Mouse (Mus musculus) liver, embryonic 11.5 days (tissue): ENCODE data around the gene 1700016D06Rik. TPM values are rescaled to one million over a fixed set of nuclear protein-coding genes. Genes with fewer than 3 reads are reported as not detected.

Experiments used
- ATAC-seq: fragments of 200-750 bp; cut with Nextera tagmentation; replicated peaks from 2 replicates; pipeline ENCODE4 v1.8.0; 2017; ENCODE audit warnings: moderate number of reproducible peaks, mild to moderate bottlenecking, moderate TSS enrichment, moderate library complexity; ENCODE audit not compliant: low FRiP score
- DNase-seq: peaks from one replicate; pipeline ENCODE4 v3.0.0-alpha.2; 2017; ENCODE audit warnings: low spot score
- H3K27ac ChIP-seq: fragments of 300-500 bp; sonication (generic); 2 replicates; pipeline ENCODE4 v1.5.1; 2014; ENCODE audit warnings: mild to moderate bottlenecking, low read depth, low read length, control low read depth
- H3K27me3 ChIP-seq: fragments of 300-500 bp; sonication (generic); replicated peaks from 2 replicates; pipeline ENCODE4 v1.6.1; 2014; ENCODE audit warnings: low read length, mixed read lengths; ENCODE audit not compliant: control insufficient read depth, insufficient read depth
- H3K36me3 ChIP-seq: fragments of 300-500 bp; sonication (generic); 2 replicates; pipeline ENCODE4 v1.6.1; 2014; ENCODE audit warnings: mild to moderate bottlenecking, low read length, moderate library complexity, mixed read lengths; ENCODE audit not compliant: control insufficient read depth, insufficient read depth
- H3K4me1 ChIP-seq: fragments of 300-500 bp; sonication (generic); replicated peaks from 2 replicates; pipeline ENCODE4 v1.6.1; 2014; ENCODE audit warnings: low read length, mixed read lengths; ENCODE audit not compliant: control insufficient read depth, insufficient read depth
- H3K4me2 ChIP-seq: fragments of 300-500 bp; sonication (generic); 2 replicates; pipeline ENCODE4 v1.6.1; 2014; ENCODE audit warnings: mild to moderate bottlenecking, control low read depth, moderate library complexity
- H3K4me3 ChIP-seq: fragments of 300-500 bp; sonication (generic); 2 replicates; pipeline ENCODE4 v1.5.1; 2014; ENCODE audit warnings: low read depth, low read length, control low read depth
- H3K9ac ChIP-seq: fragments of 300-500 bp; sonication (generic); 2 replicates; pipeline ENCODE4 v1.6.1; 2014; ENCODE audit warnings: low read depth, low read length, control low read depth
- H3K9me3 ChIP-seq: fragments of 300-500 bp; sonication (generic); 2 replicates; pipeline ENCODE4 v1.6.1; 2016; ENCODE audit warnings: low read length, inconsistent platforms, mixed read lengths; ENCODE audit not compliant: control insufficient read depth
- WGBS: fragments of 180-500 bp; shearing (Covaris S2); extraction: QIAGEN DNeasy Blood & Tissue Kit; methylation state at CpG from one replicate; pipeline ENCODE4 v1.1.7; 2014; 5-methylcytosine and 5-hydroxymethylcytosine counted together
- polyA plus RNA-seq: library from polyadenylated mRNA; unstranded; fragments of >200 nt; fragmentation: Nextera tagmentation; extraction: Ambion mirVana; gene quantifications from 2 replicates; pipeline ENCODE4 v1.2.1, GENCODE M21; 2014

1700016D06Rik gene
- polyA plus RNA-seq, 1 experiment from 2014 or later, result not detected

DNA sequence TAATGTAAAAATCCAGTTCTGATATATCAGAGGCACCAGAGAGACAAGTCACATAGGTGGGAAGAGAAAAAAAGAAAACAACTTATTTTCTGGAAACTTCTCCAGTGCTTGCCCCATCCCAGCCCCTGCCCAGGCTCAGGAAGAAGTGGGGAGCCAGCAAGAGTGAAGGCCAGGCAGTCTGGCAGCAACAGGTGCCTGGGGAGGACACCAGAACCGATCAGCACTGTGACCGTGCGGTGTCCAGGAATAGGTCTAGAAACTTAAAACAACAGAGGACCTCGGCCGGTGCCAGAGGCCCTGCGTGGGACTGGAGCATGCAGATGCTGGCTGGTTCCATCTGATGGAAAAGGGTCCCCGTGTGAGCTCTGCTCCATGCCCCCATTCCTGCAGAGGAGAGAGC lies 3.4 kb downstream of the 1700016D06Rik start:
- ATAC-seq, result no peak
- H3K36me3 ChIP-seq, result no peaks in the 10 kb centered on the region
- 83% methylated on average over 7 of the region's 7 CpGs for WGBS

DNA sequence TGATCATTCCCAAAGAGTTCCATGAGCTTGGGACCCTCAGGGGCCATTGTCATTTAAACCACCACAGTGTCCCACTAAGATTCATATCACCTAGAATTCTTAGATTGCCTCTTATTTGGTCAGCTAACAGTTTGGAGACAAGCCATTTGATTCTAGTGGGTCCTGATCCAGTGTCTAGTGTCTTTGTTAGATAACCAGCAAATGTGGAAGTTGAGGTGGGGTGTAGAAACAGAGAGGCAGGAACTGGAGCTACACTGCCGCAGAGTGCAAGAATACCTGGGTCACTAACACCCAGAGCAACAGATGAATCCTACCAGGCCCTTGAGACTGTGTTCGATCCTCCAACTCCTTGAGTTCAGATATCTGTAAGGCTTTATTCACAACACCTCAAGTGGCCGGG lies 4.7 kb downstream of the 1700016D06Rik start:
- Histone ChIP-seq H3K9ac (no peak overlapping the region), H3K27ac (no peak overlapping the region), H3K4me3 (no peak overlapping the region), H3K4me1 (peaks cover 8% of the 10 kb centered on the region; the same call in 1 of the 2 replicates), H3K4me2 (no peak overlapping the region), H3K9me3 (no peaks in the 10 kb centered on the region), H3K27me3 (peaks cover 2% of the 10 kb centered on the region; the same call in 1 of the 2 replicates), H3K36me3 (no peaks in the 10 kb centered on the region)
- WGBS, result 72% methylated on average over 3 of the region's 3 CpGs
- ATAC-seq, result no peak
- DNase-seq, result no peak

More for the DNA sequence above, 3.4 kb downstream of the 1700016D06Rik start:
- Histone ChIP-seq H3K27me3 (peaks cover 2% of the 10 kb centered on the region; the same call in 1 of the 2 replicates), H3K9ac (no peak overlapping the region), H3K9me3 (no peaks in the 10 kb centered on the region), H3K27ac (no peak overlapping the region), H3K4me2 (no peak overlapping the region), H3K4me1 (peaks cover 7% of the 10 kb centered on the region; the same call in 1 of the 2 replicates), H3K4me3 (no peak overlapping the region)
- no peak for DNase-seq

DNA sequence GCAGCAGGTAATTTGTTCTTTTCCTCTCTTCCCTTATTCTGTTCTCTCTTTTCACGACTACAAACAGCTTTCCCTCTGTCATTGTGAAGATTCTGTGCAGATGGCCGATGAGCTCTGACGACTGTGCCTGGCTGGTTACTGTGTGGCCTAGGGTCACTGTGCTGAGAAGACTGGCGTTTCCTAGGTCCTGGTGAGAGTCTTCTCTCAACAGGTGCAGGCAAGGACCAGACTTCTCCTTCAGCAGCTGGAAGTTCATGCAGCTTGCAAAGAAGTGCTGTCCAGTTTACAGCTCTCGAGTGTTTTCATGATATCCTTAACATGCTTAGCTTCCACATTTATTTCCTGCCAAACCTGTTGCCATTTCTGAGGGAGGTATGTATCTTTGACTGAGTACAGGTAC lies 6.9 kb downstream of the 1700016D06Rik start:
- WGBS, result 77% methylated on average over 5 of the region's 5 CpGs
- no peak for ATAC-seq

DNA sequence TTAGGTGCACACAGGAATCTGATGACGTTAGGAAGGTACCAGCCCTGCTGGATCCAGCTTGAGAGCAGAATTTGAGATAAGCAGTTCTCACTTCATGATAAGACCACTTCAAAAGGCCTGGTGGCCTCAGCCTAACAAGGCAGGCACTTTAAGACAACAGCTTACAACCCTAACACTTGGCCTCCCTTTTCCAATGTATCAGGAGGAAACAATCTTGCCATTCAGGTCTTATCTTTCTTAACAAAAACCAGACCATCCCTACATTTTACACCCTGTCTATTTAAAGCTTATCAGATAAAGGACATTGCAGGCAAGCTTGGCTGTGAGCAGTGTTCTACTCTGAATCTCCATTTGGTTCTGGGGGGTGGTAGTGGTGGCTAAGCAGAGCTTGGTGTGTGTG lies 8.4 kb downstream of the 1700016D06Rik start:
- Histone ChIP-seq H3K27ac (no peak overlapping the region), H3K4me1 (0 out of 2 replicates have a peak, but pooled peaks cover 2% of the 10 kb centered on the region), H3K9me3 (no peaks in the 10 kb centered on the region), H3K4me2 (no peak overlapping the region), H3K9ac (no peak overlapping the region), H3K4me3 (no peak overlapping the region), H3K27me3 (no peaks in the 10 kb centered on the region), H3K36me3 (no peaks in the 10 kb centered on the region)
- DNase-seq (no peak), ATAC-seq (no peak)
- 9% methylated on average over 1 of the region's 1 CpGs for WGBS

More for the DNA sequence above, 6.9 kb downstream of the 1700016D06Rik start:
- Histone ChIP-seq H3K9me3 (no peaks in the 10 kb centered on the region), H3K27ac (no peak overlapping the region), H3K4me1 (0 out of 2 replicates have a peak, but pooled peaks cover 2% of the 10 kb centered on the region), H3K9ac (no peak overlapping the region), H3K4me2 (no peak overlapping the region), H3K36me3 (no peaks in the 10 kb centered on the region), H3K4me3 (no peak overlapping the region), H3K27me3 (no peaks in the 10 kb centered on the region)
- DNase-seq, result no peak

DNA sequence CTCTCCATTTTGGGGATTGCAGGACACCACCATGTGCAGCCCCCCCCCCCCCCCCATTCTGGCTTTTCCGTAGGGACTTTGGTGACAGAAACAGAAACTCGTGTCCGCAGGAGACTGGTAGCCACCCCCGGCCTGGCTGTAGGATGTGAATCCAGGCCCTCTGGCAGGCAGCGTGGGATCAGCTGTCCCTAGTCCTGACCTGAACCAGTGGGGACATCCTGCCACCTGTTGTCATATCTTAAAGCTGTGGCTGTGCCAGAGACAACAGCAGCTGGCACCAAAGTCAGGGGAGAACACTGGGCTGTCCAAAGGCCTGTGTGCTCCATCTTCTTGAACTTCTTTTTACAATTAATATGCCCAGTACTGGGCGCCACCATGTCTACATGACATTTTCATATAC lies 9.1 kb downstream of the 1700016D06Rik start:
- H3K27ac ChIP-seq, result no peak overlapping the region
- ATAC-seq, result no peak
- H3K36me3 ChIP-seq, result no peaks in the 10 kb centered on the region
- no peaks in the 10 kb centered on the region for H3K9me3 ChIP-seq
- no peak overlapping the region for H3K4me2 ChIP-seq
- 0 out of 2 replicates have a peak, but pooled peaks cover 2% of the 10 kb centered on the region for H3K4me1 ChIP-seq
- 84% methylated on average over 6 of the region's 6 CpGs for WGBS
- H3K27me3 ChIP-seq, result no peaks in the 10 kb centered on the region
- H3K9ac ChIP-seq, result no peak overlapping the region
- DNase-seq, result no peak
- no peak overlapping the region for H3K4me3 ChIP-seq

DNA sequence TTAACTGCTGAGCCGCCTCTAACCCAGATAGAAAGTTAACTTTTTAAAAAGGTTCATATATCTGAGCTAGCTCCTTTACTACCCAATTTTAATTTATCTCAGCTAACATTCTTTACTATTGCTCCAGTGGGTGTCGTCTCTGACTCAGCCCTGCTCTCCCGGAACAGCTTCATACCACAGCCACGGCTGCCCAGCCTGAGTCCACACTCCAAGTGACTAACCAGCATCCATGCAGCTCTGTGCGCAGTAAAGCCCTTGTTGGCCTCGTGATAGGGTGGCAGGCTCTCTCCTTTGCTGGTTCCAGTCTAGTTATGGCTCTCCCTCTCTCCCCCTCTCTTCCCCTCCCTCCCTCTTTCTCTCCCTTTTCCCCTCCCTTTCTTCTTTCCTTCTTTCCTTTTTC lies 9.6 kb downstream of the 1700016D06Rik start:
- H3K9ac ChIP-seq, result no peak overlapping the region
- H3K9me3 ChIP-seq, result no peaks in the 10 kb centered on the region
- DNase-seq (no peak), ATAC-seq (no peak)
- 0 out of 2 replicates have a peak, but pooled peaks cover 2% of the 10 kb centered on the region for H3K4me1 ChIP-seq
- no peak overlapping the region for H3K4me2 ChIP-seq
- H3K4me3 ChIP-seq, result no peak overlapping the region
- H3K27me3 ChIP-seq, result no peaks in the 10 kb centered on the region
- no peaks in the 10 kb centered on the region for H3K36me3 ChIP-seq
- H3K27ac ChIP-seq, result no peak overlapping the region
- WGBS, result 86% methylated on average over 6 of the region's 6 CpGs

DNA sequence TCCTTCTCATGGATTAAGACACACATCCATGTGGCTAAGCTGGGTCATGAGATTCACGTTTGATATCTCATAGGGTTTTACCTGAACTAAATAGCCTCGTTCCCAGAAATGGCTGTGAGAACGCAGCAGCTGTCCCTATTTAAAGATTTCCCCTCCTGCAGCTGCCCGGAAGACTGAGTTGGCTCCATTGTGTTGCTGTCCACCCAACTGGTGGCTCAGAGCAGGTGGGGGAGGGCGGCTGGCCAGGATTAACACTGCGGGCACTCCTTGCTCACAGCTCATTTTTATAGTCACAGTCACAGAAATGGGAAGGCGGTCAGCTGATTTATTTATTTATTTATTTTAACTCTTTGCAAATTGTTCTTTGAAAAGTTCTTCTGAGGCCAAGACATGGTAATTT lies 10.9 kb downstream of the 1700016D06Rik start:
- no peaks in the 10 kb centered on the region for H3K9me3 ChIP-seq
- WGBS, result 62% methylated on average over 7 of the region's 7 CpGs
- no peak for ATAC-seq

DNA sequence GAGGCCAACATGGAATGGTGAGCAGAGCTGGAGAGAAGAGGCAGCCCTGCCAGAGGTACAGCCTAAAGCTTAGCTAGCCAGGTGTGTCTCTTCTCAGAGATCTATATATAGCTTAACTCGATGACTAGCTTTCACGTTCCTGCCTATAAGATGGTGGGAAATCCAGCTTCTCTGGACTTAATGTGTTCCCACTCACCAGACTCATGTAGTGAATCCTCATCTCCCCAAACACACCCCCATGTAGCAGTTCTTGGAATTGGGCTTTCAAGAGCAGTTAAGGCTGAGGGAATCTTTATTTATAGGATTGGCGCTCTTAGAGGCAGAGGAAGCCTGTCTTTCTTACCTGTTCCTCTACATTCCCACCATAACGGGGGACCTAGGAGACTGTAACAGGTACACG lies 13.6 kb downstream of the 1700016D06Rik start:
- Histone ChIP-seq H3K9ac (no peak overlapping the region), H3K4me2 (no peak overlapping the region), H3K27me3 (no peaks in the 10 kb centered on the region), H3K9me3 (no peaks in the 10 kb centered on the region), H3K36me3 (no peaks in the 10 kb centered on the region), H3K4me3 (no peak overlapping the region), H3K27ac (no peak overlapping the region), H3K4me1 (no peaks in the 10 kb centered on the region)
- DNase-seq, result no peak
- ATAC-seq, result no peak
- WGBS, result 87% methylated on average over 5 of the region's 5 CpGs

More for the DNA sequence above, 10.9 kb downstream of the 1700016D06Rik start:
- Histone ChIP-seq H3K27me3 (no peaks in the 10 kb centered on the region), H3K4me2 (no peak overlapping the region), H3K4me1 (0 out of 2 replicates have a peak, but pooled peaks cover 2% of the 10 kb centered on the region), H3K27ac (no peak overlapping the region), H3K36me3 (no peaks in the 10 kb centered on the region), H3K4me3 (no peak overlapping the region), H3K9ac (no peak overlapping the region)
- no peak for DNase-seq

DNA sequence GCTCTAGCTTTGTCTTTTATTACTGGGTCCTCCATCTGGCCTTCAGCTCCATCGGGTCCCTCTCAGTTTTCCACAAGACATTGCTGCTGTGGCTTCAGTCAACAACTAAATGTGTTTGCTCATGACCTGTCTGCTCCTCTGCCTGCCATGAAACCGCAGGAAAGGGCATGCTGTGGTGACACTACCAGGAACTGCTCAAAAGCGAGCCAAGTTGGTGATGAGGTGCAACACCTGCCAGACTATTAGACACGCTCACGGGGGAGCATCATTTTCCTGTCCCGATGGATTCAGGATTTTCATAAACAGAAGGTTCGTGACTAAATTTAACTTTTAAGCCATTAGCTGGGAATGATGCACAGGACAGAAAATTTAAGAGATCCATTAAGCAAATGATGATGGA lies 16.3 kb downstream of the 1700016D06Rik start:
- no peak for ATAC-seq
- 84% methylated on average over 7 of the region's 7 CpGs for WGBS

More for the DNA sequence above, 16.3 kb downstream of the 1700016D06Rik start:
- Histone ChIP-seq H3K4me1 (no peaks in the 10 kb centered on the region), H3K36me3 (no peaks in the 10 kb centered on the region), H3K4me2 (no peak overlapping the region), H3K4me3 (no peak overlapping the region), H3K27me3 (no peaks in the 10 kb centered on the region), H3K9me3 (no peaks in the 10 kb centered on the region), H3K9ac (no peak overlapping the region), H3K27ac (no peak overlapping the region)
- no peak for DNase-seq
